Mouse (Mus musculus) retina, postnatal 7 days (tissue): ENCODE measurements at regions not wholly inside any gene's neighbourhood (a gene's known extent, or its start where the extent isn't known, plus 50 kb on each side); places are given as distances from the start of the nearest gene placed in this dataset.
"Not testable (repeated sequence)": the region's sequence is repeated elsewhere in the genome, so short reads cannot be mapped to it uniquely, and the experiment has no call there.

ENCODE experiments used
- DNase-seq: peaks from one replicate; pipeline ENCODE4 v3.0.0-alpha.2; 2012; ENCODE audit warnings: low read depth, low spot score

GRCm38 (mm10) chr1:43305349-43306278, 108.8 kb upstream of the Fhl2 start:
- DNase-seq: no peak

GRCm38 (mm10) chr1:43310711-43311695, 114.2 kb upstream of the Fhl2 start:
- DNase-seq: no peak

GRCm38 (mm10) chr1:43316331-43316730, 119.5 kb upstream of the Fhl2 start:
- not testable (repeated sequence) for DNase-seq

GRCm38 (mm10) chr1:43317076-43317871, 120.5 kb upstream of the Fhl2 start:
- no peak for DNase-seq

- not testable (repeated sequence) for DNase-seq
Observed at GRCm38 (mm10) chr1:43333488-43333887, 110.9 kb upstream of the Nck2 start.

GRCm38 (mm10) chr1:43337168-43337784, 107.1 kb upstream of the Nck2 start:
- DNase-seq: no peak

- no peak for DNase-seq
Observed at GRCm38 (mm10) chr1:43338096-43338915, 106.1 kb upstream of the Nck2 start.

- DNase-seq: no peak
Observed at GRCm38 (mm10) chr1:43342848-43343247, 101.5 kb upstream of the Nck2 start.

- DNase-seq: no peak
Observed at GRCm38 (mm10) chr1:43343410-43343809, 101.0 kb upstream of the Nck2 start.

- no peak for DNase-seq
Observed at GRCm38 (mm10) chr1:43344001-43344400, 100.4 kb upstream of the Nck2 start.

GRCm38 (mm10) chr1:43347152-43347551, 97.2 kb upstream of the Nck2 start:
- DNase-seq: no peak

GRCm38 (mm10) chr1:43349966-43350365, 94.4 kb upstream of the Nck2 start:
- no peak for DNase-seq

GRCm38 (mm10) chr1:43358191-43358590, 86.2 kb upstream of the Nck2 start:
- DNase-seq: peak; percentile 44

- no peak for DNase-seq
Observed at GRCm38 (mm10) chr1:43359662-43360061, 84.7 kb upstream of the Nck2 start.

- DNase-seq: no peak
Observed at GRCm38 (mm10) chr1:43360291-43360690, 84.1 kb upstream of the Nck2 start.

GRCm38 (mm10) chr1:43360741-43361140, 83.6 kb upstream of the Nck2 start:
- DNase-seq: no peak

- DNase-seq: no peak
Observed at GRCm38 (mm10) chr1:43361455-43361863, 82.9 kb upstream of the Nck2 start.

- no peak for DNase-seq
Observed at GRCm38 (mm10) chr1:43362136-43362535, 82.2 kb upstream of the Nck2 start.

- DNase-seq: no peak
Observed at GRCm38 (mm10) chr1:43363178-43363577, 81.2 kb upstream of the Nck2 start.

GRCm38 (mm10) chr1:43366433-43366832, 77.9 kb upstream of the Nck2 start:
- DNase-seq: no peak
